Mouse (Mus musculus): ENCODE measurements around the gene Wnt5b.

GRCm38 (mm10) chr6:119451981-119452499 is 92.1 kb downstream of the Wnt5b start:
- TF ChIP-seq TAL1 (conservative IDR thresholded peaks at IDR 0.05; ENCODE audit: low read depth, low read length) (no peak), CTCF (IDR thresholded peaks at IDR 0.05; ENCODE audit: low read depth, low read length) (no peak), GATA1 (IDR thresholded peaks at IDR 0.05; ENCODE audit: borderline replicate concordance, low read length) (no peak)

Data from G1E (cell line).